Mouse (Mus musculus) megakaryocyte-erythroid progenitor cell, adult 5-6 weeks (primary cell): ENCODE results near the gene St6galnac3. TPM values are rescaled to one million over a fixed set of nuclear protein-coding genes. Genes with fewer than 3 reads are reported as not detected.

Source experiments
- ATAC-seq: replicated peaks from 2 replicates; pipeline ENCODE4 v1.8.0; 2016; ENCODE audit warnings: mild to moderate bottlenecking, inconsistent platforms; ENCODE audit not compliant: severe bottlenecking, poor library complexity, low FRiP score, low TSS enrichment
- total RNA-seq, 2 experiments: library from RNA; stranded (forward) in 1 of 2; stranded (reverse) in 1 of 2; fragments of 200-1000, 215-1000 nt in 1 of 2; fragments of >200 nt in 1 of 2; fragmentation: Nextera tagmentation in 1 of 2; gene quantifications; 2 replicates each; pipeline ENCODE4 v1.2.3; 2014 to 2017

Gene St6galnac3
- total RNA-seq, 2 experiments from 2014 or later: 17.2 to 19.6 TPM

GRCm38 (mm10) chr3:153173567-153173966 lies 551.4 kb downstream of the St6galnac3 start:
- ATAC-seq: peak; percentile 61; the same call in 1 of the 2 replicates

DNA sequence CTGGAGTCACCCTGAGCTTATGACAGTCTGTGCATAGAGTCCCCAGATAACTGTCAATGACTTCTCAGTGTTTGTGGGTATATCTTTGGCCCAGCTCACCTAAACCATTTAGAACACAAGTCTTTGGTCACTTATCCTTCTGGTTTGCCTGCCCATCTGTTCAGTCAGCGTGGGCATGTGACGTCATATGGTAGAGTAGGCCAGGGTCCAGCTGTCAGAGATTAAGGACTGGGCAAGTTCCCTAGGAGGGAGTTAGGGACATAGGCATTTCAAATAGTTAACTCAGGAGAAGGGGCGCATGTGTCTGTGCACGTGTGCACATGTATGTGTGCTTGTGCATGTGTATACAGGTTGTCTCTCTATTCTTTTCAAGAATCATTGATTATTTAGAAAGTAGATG lies 554.8 kb downstream of the St6galnac3 start:
- ATAC-seq: no peak

DNA sequence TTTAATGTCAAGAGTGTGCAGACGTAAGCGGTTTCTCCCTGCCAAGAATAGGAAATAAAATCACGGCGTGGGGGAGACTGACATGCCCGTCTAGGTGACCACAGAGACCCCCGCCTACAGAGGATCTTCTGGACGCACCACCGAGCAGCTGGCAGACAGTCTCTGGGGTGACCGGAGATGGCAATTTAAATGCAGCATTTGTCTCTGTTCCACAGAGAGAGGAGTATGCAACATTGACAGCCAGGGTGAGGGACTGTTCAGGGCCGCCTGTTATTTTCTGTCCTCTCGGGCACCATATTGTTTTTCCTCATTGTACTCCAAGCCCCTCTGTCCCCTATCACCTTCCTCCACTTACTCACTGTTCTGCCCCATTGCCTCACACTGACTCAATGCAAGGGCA lies 555.2 kb downstream of the St6galnac3 start:
- no peak for ATAC-seq

DNA sequence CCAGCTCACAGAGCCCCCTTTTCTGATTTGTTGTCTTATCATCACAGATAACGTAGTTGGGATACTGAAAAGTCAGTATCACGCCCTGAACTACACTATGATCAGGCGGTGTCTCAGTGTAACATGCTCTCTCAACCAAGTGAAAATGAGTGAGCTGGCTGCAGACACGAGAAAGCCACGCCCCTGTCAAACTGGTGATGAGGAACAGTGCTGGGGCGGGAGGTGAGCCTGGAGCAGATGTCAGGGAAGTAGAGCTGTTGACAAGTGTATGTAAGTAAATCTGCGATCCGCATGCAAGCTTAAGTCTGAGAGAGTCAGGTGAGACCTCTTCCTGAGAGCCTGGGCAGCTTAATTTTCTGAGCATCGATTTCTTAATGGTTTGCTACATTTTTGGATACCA lies 563.3 kb downstream of the St6galnac3 start:
- no peak for ATAC-seq

GRCm38 (mm10) chr3:153160683-153161082 lies 564.3 kb downstream of the St6galnac3 start:
- no peak for ATAC-seq

GRCm38 (mm10) chr3:153148887-153149286 lies 576.1 kb downstream of the St6galnac3 start:
- ATAC-seq: peak; percentile 100

Other genes starting within 250 kb of the St6galnac3 start
- 11.2 and 12.2 TPM in 2 replicates for gene Asb17, start 119.0 kb upstream of the St6galnac3 start, total RNA-seq (2014; fragmentation: Nextera tagmentation)
- 3.7 and 4.2 TPM in 2 replicates for gene Asb17, start 119.0 kb upstream of the St6galnac3 start, total RNA-seq (2017)
- gene Msh4, start 181.0 kb upstream of the St6galnac3 start, total RNA-seq (2014; fragmentation: Nextera tagmentation): 0.17 and 0.49 TPM in 2 replicates
- gene Msh4, start 181.0 kb upstream of the St6galnac3 start, total RNA-seq (2017): not detected in 2 replicates
- 211 and 271 TPM in 2 replicates for gene Rabggtb, start 187.8 kb upstream of the St6galnac3 start, total RNA-seq (2014; fragmentation: Nextera tagmentation)
- 274 and 354 TPM in 2 replicates for gene Rabggtb, start 187.8 kb upstream of the St6galnac3 start, total RNA-seq (2017)
- 69.9 and 82.5 TPM in 2 replicates for gene Acadm, start 219.5 kb upstream of the St6galnac3 start, total RNA-seq (2014; fragmentation: Nextera tagmentation)
- gene Acadm, start 219.5 kb upstream of the St6galnac3 start, total RNA-seq (2017): 201 and 332 TPM in 2 replicates
- gene Slc44a5, start 248.3 kb upstream of the St6galnac3 start, total RNA-seq (2014; fragmentation: Nextera tagmentation): not detected in 2 replicates
- 0.28 TPM in 1 of 2 replicates, not detected in the other for gene Slc44a5, start 248.3 kb upstream of the St6galnac3 start, total RNA-seq (2017)